Mouse (Mus musculus): ENCODE measurements around the gene Foxred2. TPM values are rescaled to one million over a fixed set of nuclear protein-coding genes. Genes with fewer than 3 reads are reported as not detected.

Foxred2 gene
- polyA plus RNA-seq, 1 experiment = 6.5 TPM

DNA sequence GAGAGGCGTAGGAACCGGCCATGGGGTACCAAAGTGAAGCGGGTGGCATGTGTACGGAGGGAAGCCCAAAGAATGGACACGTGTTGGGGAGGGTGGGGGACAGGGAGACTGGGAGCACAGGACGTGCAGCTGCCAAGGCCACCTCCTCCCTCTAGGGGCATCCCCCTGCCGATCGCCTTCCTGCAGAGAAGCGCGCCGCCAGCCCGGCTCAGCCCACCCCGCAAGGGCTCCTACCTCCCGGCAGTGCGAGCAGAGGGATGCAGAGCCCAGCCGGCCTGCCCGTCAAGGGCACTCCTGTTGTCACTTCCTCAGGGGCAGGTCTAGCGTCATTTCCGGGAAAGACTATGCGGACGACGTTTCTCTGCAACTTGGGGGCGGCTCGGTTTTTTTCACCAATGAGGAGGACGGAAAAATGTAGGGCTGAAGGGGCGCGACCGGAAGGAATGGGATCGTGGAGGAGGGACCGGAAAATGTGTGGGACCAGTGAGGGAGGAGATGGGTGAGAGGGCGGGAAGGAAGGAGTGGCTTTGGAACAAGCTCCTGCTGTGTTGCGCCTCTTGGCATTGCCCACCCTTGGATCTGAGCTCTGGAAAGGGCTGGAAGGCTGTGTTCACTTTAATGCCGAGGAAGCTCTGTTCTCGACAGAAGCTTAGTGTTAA lies 27.7 kb downstream of the Foxred2 start, which contains the start of gene Txn2:
Gene Txn2, minus strand, starts transcription at position 334 of the 659 bp plus-strand sequence.
- Histone ChIP-seq H3K4me3 (replicated peaks; ENCODE audit: control insufficient read depth, low read depth, low read length) (peak within 1 kb of the TSS; percentile 84), H3K27ac (ENCODE audit: control insufficient read depth, insufficient read depth, low read depth, low read length, poor library complexity) (peak within 1 kb of the TSS; percentile 88), H3K4me1 (ENCODE audit: control insufficient read depth, insufficient read depth, low read length) (peaks cover 8% of the 10 kb centered on the region)
- no peak for TF ChIP-seq CTCF (IDR thresholded peaks at IDR 0.05; ENCODE audit: control insufficient read depth, insufficient read depth, low read length)
- peak; percentile 88; the same call in 1 of the 2 replicates for TF ChIP-seq POLR2A (IDR thresholded peaks at IDR 0.05; ENCODE audit: borderline replicate concordance, control insufficient read depth, low read depth, low read length)
- WGBS = under 1% methylated on average over 34 of the region's 34 CpGs

- WGBS = 23% methylated on average over 4 of the region's 4 CpGs
- peaks cover 6% of the 10 kb centered on the region for H3K4me1 ChIP-seq (ENCODE audit: control insufficient read depth, insufficient read depth, low read length)
- no peak overlapping the region for H3K27ac ChIP-seq (ENCODE audit: control insufficient read depth, insufficient read depth, low read depth, low read length, poor library complexity)
- peak overlapping the region; percentile 30 for H3K4me3 ChIP-seq (replicated peaks; ENCODE audit: control insufficient read depth, low read depth, low read length)
- TF ChIP-seq CTCF (IDR thresholded peaks at IDR 0.05; ENCODE audit: control insufficient read depth, insufficient read depth, low read length) = no peak
- TF ChIP-seq POLR2A (IDR thresholded peaks at IDR 0.05; ENCODE audit: borderline replicate concordance, control insufficient read depth, low read depth, low read length) = no peak
Observed at GRCm38 (mm10) chr15:77928091-77928490, 28.4 kb downstream of the Foxred2 start.

GRCm38 (mm10) chr15:77926921-77927320 lies 29.6 kb downstream of the Foxred2 start:
- Histone ChIP-seq H3K4me1 (ENCODE audit: control insufficient read depth, insufficient read depth, low read length) (peaks cover 4% of the 10 kb centered on the region), H3K27ac (ENCODE audit: control insufficient read depth, insufficient read depth, low read depth, low read length, poor library complexity) (no peak overlapping the region), H3K4me3 (replicated peaks; ENCODE audit: control insufficient read depth, low read depth, low read length) (no peak overlapping the region)
- 84% methylated on average over 5 of the region's 5 CpGs for WGBS
- TF ChIP-seq CTCF (IDR thresholded peaks at IDR 0.05; ENCODE audit: control insufficient read depth, insufficient read depth, low read length) = no peak
- TF ChIP-seq POLR2A (IDR thresholded peaks at IDR 0.05; ENCODE audit: borderline replicate concordance, control insufficient read depth, low read depth, low read length) = no peak

- WGBS = 80% methylated on average over 2 of the region's 2 CpGs
- Histone ChIP-seq H3K27ac (ENCODE audit: control insufficient read depth, insufficient read depth, low read depth, low read length, poor library complexity) (no peak overlapping the region), H3K4me1 (ENCODE audit: control insufficient read depth, insufficient read depth, low read length) (no peaks in the 10 kb centered on the region; the same call in 1 of the 2 replicates), H3K4me3 (replicated peaks; ENCODE audit: control insufficient read depth, low read depth, low read length) (no peak overlapping the region)
- TF ChIP-seq POLR2A (IDR thresholded peaks at IDR 0.05; ENCODE audit: borderline replicate concordance, control insufficient read depth, low read depth, low read length) = no peak
- no peak for TF ChIP-seq CTCF (IDR thresholded peaks at IDR 0.05; ENCODE audit: control insufficient read depth, insufficient read depth, low read length)
Observed at GRCm38 (mm10) chr15:77925195-77925594, 31.3 kb downstream of the Foxred2 start.

DNA sequence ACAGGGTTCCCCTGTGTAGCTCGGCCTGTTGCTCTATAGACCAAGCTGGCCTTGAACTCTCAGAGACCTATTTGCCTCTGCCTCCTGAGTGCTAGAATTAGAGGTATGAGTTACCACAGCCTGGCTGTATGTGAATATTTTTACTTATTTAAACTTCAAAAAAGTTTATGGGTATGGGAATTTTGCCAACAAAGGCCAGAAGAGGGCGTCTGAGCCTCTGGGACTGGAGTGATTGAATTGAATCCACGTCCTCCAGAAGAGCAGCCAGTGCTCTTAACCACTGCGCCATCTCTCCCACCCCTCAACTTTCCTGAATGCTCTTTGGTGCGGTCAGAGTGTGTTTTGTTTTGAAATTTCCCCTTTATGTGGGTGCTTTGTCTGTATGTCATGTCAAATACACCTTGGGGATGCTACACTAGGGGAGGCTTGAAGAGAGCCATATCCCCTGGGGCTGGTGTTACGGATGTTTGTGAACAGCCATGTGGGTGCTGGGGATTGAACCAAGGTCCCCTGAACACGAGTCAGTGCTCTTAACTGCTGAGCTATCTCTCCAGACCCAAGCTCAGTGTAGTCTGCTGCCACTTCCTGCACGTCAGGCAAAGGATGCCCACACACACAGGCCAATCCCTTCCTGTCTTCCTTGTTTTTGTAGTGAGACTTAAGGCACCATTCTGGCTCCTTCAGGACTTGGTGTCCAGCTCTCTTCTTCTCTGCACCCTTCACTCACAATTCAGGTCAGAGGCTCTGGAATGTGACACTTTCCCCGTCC lies 33.1 kb downstream of the Foxred2 start:
- Histone ChIP-seq H3K4me3 (replicated peaks; ENCODE audit: control insufficient read depth, low read depth, low read length) (no peak overlapping the region), H3K27ac (ENCODE audit: control insufficient read depth, insufficient read depth, low read depth, low read length, poor library complexity) (no peak overlapping the region), H3K4me1 (ENCODE audit: control insufficient read depth, insufficient read depth, low read length) (no peaks in the 10 kb centered on the region; the same call in 1 of the 2 replicates)
- WGBS = 73% methylated on average over 9 of the region's 9 CpGs
- TF ChIP-seq POLR2A (IDR thresholded peaks at IDR 0.05; ENCODE audit: borderline replicate concordance, control insufficient read depth, low read depth, low read length) (no peak), CTCF (IDR thresholded peaks at IDR 0.05; ENCODE audit: control insufficient read depth, insufficient read depth, low read length) (no peak)

GRCm38 (mm10) chr15:77922710-77923109 lies 33.8 kb downstream of the Foxred2 start:
- TF ChIP-seq CTCF (IDR thresholded peaks at IDR 0.05; ENCODE audit: control insufficient read depth, insufficient read depth, low read length) (no peak), POLR2A (IDR thresholded peaks at IDR 0.05; ENCODE audit: borderline replicate concordance, control insufficient read depth, low read depth, low read length) (no peak)
- Histone ChIP-seq H3K27ac (ENCODE audit: control insufficient read depth, insufficient read depth, low read depth, low read length, poor library complexity) (no peak overlapping the region), H3K4me3 (replicated peaks; ENCODE audit: control insufficient read depth, low read depth, low read length) (no peak overlapping the region), H3K4me1 (ENCODE audit: control insufficient read depth, insufficient read depth, low read length) (no peaks in the 10 kb centered on the region; the same call in 1 of the 2 replicates)
- WGBS = 89% methylated on average over 9 of the region's 9 CpGs

DNA sequence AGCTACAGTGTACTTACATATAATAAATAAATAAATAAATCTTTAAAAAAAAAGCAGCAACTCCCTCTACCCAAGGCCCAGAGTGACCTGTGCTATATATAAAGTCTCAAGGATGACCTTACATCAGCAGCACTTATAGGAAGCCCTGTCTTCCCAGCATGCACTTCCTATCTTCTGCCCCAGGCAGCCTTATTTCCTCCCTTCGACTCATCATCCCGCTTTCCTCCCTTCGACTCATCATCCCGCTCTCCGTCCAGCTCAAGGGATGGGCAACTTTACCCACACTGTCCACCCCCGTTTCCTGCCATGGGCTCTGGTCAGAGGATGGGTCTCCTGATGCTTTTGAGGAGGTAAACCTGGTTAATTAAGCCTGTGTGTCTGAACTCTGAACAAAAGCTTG lies 34.9 kb downstream of the Foxred2 start:
- no peak overlapping the region for H3K27ac ChIP-seq (ENCODE audit: control insufficient read depth, insufficient read depth, low read depth, low read length, poor library complexity)
- no peaks in the 10 kb centered on the region; the same call in 1 of the 2 replicates for H3K4me1 ChIP-seq (ENCODE audit: control insufficient read depth, insufficient read depth, low read length)
- no peak overlapping the region for H3K4me3 ChIP-seq (replicated peaks; ENCODE audit: control insufficient read depth, low read depth, low read length)
- WGBS = 80% methylated on average over 6 of the region's 6 CpGs
- TF ChIP-seq POLR2A (IDR thresholded peaks at IDR 0.05; ENCODE audit: borderline replicate concordance, control insufficient read depth, low read depth, low read length) = no peak
- no peak for TF ChIP-seq CTCF (IDR thresholded peaks at IDR 0.05; ENCODE audit: control insufficient read depth, insufficient read depth, low read length)
